Mouse (Mus musculus) embryo, embryonic 11 days (tissue): ENCODE measurements around the gene Dhx16.
"Not testable (repeated sequence)": the region's sequence is repeated elsewhere in the genome, so short reads cannot be mapped to it uniquely, and the experiment has no call there.

ENCODE experiments used
- DNase-seq: peaks from one replicate; pipeline ENCODE4 v3.0.0-alpha.2; 2015

Dhx16 gene

DNA sequence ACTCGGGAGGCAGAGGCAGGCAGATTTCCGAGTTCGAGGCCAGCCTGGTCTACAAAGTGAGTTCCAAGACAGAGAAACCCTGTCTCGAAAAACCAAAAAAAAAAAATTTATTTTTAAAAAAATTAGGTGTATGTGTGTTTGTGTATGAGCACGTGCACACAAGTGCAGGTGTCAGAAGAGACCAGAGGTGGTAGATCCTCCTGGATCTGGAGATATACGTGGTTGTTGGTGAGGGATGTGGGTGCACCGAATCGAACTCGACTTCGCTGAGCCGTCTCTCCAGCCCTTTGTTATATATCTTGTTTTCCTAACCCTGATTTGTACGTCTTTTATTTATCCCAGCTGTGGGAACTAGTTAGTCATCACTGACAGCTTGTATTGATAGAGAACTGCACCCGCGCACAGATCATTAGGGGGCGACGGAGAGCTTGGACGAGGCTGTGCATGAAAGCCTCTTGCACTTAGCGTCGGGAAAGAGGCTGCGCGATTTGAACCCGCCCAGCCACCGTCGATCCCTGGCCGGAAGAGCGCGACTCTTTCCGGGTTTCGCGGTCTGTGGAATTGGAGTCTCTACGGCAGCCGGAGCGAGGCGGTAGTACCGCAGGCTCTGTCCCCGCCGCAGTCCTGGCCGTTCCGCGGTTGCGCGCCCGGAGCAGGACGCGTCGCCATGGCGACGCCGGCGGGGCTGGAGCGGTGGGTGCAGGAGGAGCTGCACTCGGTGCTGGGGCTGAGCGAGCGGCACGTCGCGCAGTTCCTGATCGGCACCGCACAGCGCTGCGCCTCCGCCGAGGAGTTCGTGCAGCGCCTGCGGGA, at the start of gene Dhx16:
Dhx16 (plus strand) TSS at position 575 of the 813 bp plus-strand sequence.
- peak; percentile 96 for DNase-seq

DNA sequence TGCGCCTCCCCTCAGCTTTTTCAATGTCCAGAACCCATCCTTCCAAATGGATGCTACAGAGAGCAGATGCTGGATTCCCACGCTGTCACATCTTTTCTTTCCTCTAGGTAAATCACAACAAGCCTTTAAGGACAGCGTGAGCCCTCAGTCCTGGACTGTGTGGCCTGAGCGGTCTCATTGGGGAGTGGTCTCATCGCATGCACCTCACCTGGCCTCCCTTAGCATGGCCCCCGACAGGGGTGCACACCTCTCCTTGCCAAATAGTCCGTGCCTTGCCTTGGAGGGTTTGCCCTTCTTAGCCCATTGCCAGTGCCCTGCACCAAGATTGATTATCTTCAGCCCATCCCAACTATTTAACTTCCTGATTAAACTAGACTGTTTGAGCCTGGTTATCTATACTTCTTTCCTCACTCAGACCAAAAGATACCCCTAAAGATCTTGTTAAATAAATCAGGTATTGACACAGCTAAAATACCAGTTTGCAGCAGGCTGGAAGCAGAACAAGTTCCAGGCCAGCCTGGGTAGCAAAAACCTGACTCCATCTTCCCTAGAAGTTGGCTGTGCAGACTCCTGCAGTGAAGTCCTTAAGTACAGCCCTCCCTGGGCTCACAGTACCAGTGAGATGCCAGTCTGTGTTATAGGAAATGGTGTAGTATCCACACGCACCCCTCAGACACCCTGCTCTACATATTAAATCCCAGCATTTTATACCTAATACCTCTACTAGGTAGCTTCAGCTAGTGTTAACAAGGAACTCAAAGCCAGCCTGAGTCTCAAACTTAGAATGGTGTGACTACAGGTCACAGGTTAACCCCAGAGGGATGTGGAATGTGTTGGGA, 47.0 kb upstream of the Dhx16 start:
- no peak for DNase-seq

DNA sequence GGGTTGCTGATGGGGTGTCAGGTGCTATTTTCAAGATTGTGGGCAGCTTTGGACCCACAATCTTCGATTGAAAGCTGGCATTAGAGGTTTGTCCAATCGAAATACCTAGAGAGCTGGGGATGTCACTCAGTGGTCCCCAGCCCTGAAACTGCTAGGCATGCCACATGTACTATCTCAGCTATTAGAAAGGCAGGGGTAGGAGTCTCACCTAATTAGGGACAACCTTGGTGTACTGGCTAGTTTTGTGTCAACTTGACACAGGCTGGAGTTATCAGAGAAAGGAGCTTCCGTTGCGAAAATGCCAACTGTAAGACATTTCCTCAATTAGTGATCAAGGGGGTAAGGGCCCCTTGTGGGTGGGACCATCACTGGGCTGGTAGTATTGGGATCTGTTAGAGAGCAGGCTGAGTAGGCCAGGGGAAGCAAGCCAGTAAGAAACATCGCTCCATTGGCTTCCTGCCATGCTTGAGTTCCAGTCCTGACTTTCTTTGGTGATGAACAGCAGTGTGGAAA, 46.3 kb upstream of the Dhx16 start:
- DNase-seq: no peak

DNA sequence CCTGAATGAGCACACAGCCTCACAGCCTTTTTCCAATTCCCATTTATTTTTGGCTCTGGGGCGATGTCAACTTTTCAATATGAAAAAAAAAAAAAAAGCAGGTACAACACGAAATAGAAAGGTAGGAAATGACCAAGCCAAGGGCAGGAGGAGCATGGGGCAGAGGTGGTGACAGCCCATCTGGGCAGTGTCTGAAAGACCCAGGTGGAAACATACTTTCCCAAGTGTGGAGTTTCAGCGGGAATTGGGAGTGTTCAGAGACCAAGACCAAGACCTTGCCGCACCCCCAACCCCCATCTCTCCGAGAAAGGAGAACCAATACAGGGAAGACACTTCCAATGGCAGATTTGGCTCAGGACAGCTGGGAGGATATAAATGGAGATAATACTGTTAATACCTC, 45.7 kb upstream of the Dhx16 start:
- DNase-seq: no peak

DNA sequence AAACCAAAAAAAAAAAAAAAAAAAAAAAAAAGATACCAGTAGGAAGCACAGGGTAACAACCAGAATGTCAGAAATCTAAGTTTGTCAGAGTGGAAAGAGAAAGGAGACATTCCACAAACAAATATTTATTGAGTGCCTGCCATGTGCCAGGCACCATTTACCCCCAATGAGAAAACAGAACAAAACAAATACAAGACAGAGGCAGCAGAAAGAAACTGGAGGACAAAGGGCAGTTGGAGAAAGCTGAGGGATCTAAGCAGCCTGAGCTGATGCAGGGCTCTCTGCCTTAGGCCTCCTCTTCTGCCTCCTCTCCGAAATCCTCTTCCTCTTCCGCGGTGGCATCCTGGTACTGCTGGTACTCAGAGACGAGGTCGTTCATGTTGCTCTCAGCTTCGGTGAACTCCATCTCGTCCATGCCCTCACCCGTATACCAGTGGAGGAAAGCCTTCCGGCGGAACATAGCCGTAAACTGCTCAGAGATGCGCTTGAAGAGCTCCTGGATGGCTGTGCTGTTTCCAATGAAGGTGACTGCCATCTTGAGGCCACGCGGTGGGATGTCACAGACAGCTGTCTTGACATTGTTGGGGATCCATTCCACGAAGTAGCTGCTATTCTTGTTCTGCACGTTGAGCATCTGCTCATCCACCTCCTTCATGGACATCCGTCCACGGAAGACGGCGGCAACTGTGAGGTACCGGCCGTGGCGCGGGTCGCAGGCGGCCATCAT, 44.8 kb upstream of the Dhx16 start:
- DNase-seq: no peak

DNA sequence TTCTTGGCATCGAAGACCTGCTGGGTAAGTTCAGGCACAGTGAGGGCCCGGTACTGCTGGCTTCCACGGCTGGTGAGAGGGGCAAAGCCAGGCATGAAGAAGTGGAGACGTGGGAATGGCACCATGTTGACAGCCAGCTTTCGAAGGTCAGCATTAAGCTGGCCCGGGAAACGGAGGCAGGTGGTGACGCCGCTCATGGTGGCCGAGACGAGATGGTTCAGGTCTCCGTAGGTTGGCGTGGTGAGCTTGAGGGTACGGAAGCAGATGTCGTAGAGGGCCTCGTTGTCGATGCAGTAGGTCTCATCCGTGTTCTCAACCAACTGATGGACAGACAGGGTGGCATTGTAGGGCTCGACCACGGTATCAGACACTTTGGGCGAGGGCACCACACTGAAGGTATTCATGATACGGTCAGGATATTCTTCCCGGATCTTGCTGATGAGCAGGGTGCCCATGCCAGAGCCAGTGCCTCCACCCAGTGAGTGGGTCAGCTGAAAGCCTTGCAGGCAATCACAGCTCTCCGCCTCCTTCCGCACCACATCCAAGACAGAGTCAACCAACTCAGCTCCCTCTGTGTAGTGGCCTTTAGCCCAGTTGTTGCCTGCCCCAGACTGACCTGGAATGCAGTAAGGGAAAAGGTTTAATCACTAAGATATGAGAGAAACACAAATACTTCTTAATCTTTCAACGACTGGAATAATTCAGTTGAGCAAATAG, 44.0 kb upstream of the Dhx16 start:
- DNase-seq: no peak

DNA sequence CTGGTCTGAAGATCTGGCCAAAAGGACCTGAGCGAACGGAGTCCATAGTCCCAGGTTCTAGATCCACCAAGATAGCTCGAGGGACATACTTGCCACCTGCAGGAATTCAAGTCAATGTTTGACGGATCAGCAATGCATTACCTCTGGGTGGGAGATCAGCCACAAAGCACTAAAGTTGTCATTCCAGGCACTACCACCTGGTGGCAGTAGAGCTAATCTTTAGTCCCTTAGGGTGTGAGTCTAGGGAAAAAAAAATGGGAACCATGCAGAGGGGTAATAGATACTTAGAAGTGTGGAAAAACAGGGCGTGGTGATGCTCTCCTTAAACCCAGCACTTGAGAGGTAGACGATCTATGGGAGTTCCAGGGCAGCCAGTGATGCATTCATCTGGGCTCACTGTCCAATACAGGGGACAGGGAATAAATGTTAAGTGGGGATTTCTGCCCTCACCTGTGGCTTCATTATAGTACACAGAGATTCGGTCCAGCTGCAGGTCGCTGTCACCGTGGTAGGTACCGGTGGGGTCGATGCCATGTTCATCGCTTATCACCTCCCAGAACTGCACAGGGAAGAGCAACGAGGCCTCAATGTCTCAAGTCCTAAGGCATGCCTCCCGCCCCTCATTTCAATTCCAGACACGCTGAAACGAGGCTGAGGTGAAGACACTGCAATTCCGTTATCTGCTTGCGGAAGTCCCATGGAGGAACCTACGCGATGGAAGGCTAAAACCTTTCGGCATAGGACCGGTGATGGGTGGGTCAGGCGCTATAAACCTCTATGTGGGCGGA, 43.2 kb upstream of the Dhx16 start:
- DNase-seq: peak; percentile 89

DNA sequence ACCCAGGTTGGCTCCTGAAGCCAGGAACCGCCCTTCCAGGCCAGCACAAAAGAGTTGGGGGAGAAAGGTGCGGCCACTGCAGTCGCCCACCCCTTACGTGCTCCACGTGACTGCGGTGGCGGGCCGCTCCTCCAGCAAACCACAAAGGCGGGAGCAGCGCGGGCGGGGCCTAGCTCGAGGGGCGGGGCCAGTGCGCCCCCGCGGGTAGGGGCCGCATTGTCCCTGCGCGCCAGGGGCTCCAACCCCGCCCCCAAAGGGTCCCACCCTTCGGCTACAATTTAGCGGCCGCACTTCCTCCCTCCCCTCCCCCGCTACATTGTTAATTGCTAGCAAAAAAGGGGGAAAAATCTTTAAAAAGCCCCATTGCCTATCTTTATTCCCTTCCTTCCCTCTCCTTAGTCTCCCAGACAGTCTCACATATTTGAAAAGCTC, 42.6 kb upstream of the Dhx16 start:
- DNase-seq: peak; percentile 97

DNA sequence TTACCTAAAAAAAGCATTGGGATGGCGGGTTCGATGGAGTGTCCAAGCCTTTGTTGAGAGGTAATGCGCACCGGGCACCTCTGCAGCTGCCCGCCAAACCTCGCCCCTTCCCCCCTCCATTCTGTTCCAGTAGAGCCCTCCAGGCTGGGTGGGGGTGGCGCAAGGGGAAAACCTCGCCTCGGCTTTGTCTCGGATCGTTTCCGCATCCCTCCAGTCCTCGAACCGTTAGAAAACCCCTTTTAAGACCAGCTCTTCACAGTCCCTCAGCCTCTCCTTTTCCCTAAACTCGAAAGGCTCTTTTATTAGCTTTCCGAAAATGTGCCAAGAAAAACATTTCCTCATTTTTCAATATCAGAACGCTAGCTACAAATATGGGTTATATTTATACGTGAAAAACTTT, 42.1 kb upstream of the Dhx16 start:
- DNase-seq: peak; percentile 76

DNA sequence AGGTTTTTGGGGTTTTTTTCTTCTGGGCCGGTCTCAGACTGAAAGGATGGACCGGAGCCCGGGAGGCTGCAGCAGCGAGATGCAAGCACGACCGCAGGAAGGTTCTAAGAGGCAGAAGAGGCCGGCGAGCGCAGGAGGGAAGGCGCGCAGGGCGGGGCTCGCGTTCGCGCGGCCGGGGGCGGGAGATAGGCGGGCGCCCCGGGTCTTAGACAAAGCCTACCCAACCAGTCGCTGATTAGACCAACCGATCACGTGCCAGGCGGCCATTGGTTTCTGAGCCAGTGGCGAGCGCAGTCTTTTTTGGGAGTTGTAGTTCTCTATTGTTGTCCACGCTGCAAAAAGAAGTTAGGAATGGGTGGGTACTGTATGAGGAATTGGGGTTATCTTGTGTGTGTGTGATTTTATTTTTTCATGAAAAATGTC, 41.5 kb upstream of the Dhx16 start, which contains the start of gene Tubb5:
Tubb5 (minus strand) TSS at position 185 of the 423 bp plus-strand sequence.
- peak; percentile 99 for DNase-seq

DNA sequence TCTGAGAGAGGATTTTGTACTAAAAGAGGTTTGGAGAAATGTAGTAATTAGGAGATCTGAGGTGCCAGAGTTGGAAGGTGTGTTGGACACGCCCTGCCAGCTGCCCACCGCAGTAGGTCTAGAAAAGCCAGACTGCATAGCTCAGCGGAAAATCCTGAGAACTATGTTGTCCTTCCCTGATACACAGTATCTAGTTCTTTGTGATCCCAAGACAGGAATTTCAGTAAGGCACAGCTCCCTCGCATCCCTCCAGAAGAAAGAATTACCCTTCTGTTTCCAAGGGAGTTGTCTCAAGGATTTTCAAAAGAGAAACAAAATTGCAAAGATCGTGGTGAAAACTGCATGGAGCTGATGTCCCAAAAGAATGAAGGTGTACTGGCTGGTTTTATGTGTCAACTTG, 41.0 kb upstream of the Dhx16 start:
- DNase-seq: no peak

DNA sequence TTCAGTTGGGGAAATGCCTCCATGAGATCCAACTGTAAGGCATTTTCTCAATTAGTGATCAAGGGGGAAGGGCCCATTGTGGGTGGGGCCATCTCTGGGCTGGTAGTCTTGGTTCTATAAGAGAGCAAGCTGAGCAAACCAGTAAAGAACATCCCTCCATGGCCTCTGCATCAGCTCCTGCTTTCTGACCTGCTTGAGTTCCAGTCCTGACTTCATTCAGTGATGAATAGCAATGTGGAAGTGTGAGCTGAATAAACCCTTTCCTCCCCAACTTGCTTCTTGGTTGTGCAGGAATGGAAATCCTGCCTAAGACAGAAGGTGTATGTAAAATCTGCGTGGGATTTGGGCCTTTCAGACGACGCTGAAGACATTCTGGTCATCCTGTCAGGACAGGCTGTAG, 40.6 kb upstream of the Dhx16 start:
- DNase-seq: not testable (repeated sequence)

DNA sequence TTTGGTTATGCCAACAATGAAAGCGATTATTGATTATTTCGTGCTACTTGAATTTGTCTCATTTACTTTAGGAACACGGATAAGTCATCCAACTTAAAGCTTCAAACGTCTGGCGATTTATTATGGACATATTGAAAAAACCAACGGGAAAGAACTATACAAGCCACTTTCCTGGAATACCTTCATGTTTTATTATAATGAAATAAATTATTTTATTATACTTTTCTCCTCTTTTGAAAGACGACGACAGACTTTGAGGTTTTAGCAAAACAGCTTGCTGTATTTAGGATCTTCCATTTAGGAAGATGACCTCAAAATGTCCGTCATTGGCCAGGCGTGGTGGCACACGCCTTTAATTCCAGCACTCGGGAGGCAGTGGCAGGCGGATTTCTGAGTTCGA, 39.1 kb upstream of the Dhx16 start:
- DNase-seq: no peak

DNA sequence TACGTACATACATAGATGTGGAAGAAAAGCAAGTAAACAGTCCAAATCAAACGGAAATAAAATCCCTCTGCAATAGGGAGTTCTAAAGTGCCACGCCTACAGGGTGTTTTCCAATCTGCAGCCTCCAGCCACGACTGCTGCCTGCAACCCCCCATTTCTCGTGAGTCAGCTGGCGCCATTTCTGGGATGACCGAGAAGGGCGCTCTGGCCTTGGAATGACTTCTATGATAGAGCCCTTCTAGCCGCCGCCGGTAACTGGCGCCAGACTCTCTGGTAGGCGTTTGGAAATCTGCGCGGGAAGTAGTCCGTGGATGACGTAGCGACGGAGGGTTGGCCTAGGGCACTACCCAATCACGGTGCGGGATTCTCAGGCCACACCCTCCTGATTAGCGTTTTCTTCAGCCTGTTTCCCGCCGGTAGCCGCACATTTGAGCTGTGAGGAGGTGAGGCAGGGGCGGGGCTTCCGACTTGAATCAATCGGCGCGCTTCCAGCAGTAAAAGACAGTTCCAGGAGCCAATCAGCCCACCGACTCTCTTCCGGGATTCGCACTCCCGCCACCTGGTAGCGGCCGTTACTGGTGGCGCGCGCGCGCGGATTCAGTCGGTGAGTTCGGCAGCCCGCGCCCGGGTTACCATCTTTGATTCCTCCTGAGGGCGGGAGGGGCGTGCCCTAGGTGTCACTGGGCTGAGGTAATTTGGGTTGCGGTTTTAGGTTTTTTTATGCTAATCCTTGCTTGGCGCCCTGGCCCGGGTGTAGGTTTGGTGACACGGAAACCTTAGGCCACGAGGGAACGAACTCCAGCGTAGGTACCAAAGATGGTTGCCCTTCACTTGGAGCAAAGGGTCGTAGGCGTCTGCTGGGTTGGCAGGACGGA, 38.3 kb upstream of the Dhx16 start, which contains the start of gene Mdc1:
Mdc1 (plus strand) TSS at position 440 of the 875 bp plus-strand sequence.
- peak; percentile 100 for DNase-seq

DNA sequence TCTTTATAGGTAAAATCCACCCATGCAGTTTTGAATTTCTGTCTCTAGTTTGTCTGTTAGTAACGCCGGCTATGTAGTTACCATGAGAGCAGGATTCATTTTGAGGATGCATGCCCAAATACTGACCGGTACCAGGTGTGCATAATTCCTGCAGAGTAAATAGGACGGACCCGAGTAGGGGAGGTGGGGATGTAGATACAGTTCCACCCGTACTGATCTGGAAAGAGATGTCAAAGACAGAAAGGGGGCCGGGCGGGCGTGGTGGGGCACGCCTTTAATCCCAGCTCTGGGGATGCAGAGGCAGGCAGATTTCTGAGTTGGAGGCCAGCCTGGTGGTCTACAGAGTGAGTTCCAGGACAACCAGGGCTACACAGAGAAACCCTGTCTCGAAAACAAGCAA, 37.6 kb upstream of the Dhx16 start:
- no peak for DNase-seq

DNA sequence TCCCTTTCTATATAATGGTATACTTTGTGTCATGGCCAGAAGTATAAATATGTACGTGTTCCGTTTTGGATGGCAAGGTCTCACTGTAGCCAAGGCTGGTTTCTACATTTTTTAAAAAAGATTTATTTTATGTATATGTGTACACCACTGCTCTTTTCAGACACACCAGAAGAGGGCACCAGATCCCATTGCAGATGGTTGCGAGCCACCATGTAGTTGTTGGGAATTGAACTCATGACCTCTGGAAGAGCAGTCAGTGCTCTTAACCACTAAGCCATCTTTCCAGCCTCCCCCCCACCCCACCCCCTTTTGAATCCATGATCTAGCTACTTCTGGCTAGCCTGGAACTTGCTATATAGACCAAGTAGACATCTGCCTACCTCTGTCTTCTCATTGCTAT, 36.1 kb upstream of the Dhx16 start:
- DNase-seq: no peak

DNA sequence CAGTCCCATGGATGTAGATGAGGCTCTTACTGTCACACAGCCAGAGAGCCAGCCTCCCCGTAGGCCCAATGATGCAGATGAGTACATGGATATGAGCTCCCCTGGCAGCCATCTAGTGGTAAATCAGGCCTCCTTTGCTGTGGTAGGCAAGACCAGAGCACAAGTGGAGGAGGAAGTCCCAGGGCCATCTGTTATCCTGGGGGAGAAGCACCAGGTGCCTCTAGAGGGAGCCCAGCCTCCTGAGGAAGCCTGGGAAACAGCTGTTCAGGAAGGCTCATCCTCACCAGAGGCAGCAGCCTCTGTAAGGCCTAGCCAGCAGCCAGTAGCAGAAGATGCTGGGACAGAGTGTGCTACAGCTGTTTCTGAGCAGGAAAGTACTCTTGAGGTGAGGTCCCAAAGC, 31.5 kb upstream of the Dhx16 start:
- no peak for DNase-seq

DNA sequence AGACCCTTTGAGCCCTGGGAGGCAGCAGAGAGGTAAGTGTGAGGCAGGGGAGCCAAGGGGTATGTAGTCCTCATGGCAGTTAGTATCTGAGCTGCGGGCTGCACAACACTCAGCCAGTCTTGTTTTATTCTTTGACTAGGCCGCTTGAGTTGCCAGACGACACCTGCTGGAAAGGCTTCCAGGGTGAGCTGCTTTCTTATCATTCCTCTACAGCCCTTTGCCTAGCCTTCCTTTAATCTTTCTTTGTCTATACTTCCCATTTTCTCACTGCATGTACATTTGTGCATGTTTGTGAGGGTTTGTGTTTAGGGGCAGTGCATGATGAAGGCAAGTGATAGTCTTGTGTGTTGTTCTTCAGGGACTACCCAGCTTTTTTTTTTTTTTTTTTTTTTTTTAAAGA, 28.6 kb upstream of the Dhx16 start:
- no peak for DNase-seq

DNA sequence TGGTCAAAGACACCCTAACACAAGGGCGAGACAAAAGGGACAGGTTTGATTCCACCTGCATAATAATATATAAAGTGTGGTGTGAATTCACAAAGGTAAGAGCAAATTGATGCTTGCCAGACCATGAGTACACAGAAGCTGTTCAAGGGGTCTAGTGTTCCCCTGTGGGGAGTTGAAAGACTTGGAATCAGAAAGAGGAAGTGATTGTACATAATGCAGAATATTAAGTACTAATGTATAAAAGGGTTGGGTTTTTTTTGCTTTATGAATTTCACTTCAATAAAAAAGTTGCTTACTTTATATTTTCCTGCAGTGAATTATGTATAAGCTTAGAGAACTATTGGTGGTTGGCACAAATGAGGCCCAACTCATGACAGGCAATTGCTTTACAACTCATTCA, 20.2 kb upstream of the Dhx16 start:
- DNase-seq: no peak

DNA sequence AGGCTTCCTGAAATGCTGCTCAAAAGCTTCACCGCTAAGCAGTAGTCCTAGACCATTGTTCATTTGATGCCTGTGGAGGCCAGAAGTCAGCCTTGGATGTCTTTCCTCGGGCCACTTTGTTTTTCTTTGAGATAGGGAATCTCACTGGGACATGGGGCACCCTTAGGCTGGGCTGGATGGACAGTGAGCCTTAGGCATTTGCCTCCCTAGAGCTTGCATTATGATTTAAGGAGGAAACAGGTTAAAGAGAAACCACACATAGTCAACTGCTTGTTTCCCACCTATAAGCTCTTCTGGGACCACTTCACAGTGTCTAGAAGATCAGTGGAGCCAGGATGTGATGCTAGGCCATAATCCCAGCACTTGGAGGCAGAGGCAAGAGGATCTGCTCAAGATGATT, 19.8 kb upstream of the Dhx16 start:
- no peak for DNase-seq

DNA sequence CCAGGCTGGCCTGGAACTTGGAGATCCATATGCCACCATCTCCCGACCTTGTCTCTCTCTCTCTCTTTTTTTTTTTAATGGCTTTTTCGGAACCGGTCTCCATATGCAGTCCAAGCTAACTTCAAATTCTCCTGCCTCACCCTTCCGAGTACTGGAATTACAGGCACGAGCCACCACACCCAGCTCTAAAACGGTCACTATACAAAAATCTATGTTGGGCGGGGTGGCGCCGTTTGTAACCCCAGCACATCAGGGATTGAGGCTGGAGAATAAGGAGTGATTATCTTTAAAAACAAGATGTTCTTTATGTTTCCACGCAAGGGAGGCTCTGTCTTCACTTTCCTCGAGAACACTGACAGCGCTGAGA, 18.8 kb upstream of the Dhx16 start:
- no peak for DNase-seq
